Mouse (Mus musculus) lung, postnatal 0 days (tissue): Measurements from ENCODE around the gene Aff3.

Source experiments
- CTCF ChIP-seq: IDR thresholded peaks from 2 replicates; pipeline ENCODE4 v1.5.1; 2016; ENCODE audit warnings: antibody characterized with exemption, mild to moderate bottlenecking
- EP300 ChIP-seq: IDR thresholded peaks from 2 replicates; pipeline ENCODE4 v1.6.1; 2016; ENCODE audit warnings: antibody characterized with exemption, mild to moderate bottlenecking, control low read depth

DNA sequence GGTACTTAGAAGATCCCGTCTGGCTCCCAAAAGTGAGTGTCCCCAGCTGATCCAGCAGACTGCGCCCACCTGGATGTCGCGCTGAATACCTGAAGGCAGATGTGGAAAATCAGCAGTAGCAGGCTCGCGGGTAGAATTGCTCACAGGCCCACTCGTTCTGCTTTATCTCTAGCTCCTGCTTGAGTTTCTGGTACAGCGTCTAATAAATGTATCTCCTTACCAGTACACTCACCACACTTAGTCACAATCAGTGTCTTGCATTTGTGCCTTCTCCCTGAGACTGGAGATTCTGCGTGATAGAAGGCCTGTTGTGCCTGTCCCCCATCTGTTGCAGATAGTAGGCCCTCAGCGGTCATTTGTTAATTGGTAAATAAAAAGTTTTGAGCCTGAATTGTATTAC, 3.6 kb upstream of the Aff3 start:
- no peak for TF ChIP-seq CTCF
- TF ChIP-seq EP300, result no peak
